Mouse (Mus musculus): ENCODE data around the gene Ehd3. TPM values are rescaled to one million over a fixed set of nuclear protein-coding genes. Genes with fewer than 3 reads are reported as not detected.

Gene Ehd3
- polyA plus RNA-seq (2012): 1.3 and 2.1 TPM in 2 replicates

DNA sequence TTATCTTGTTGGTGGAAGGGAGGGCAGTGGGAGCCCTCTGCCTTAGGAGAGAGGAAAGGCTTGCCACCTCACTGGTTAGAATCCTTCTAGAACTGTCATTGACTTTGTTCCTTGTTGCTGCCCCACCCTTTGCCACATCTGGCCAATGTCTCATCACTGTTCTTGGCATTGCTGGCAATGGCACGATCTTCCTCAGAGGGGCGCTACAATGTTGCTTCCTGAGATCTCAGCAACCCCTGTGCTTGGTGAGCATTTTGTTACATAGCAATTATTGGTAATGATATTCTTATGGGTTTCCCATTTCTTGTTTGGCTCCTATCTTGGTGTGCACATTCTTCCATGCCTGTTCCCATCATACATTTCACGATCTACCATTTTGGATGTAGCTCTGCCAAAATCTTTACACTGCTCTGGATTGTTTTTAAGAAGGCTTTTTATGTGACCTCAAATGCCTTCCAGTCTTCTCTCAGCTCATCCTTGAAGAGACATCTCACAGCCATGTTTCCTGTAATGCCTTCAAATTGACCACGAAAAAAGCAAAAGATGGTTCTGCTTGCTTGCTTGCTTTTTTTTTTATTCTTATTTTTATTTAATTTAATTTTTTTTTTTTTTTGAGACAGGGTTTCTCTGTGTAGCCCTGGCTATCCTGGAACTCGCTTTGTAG lies at the start of gene Ehd3:
Gene Ehd3 (plus strand): TSS at position 614 of the 664 bp plus-strand sequence.

Other genes starting within 250 kb of the Ehd3 start
- gene Galnt14, start 93.7 kb upstream of the Ehd3 start, polyA plus RNA-seq (2012): 0.05 TPM in 1 of 2 replicates, not detected in the other
- 2.1 and 7.8 TPM in 2 replicates for gene Xdh, start 146.1 kb downstream of the Ehd3 start, polyA plus RNA-seq (2012)
- not detected in 2 replicates for gene Srd5a2, start 243.8 kb downstream of the Ehd3 start, polyA plus RNA-seq (2012)